In genomic region chr2:32608141-32608777, GRCm38 (mm10) we compare ENCODE assay signal across 8 mouse cellular contexts. TPM values are rescaled to one million over a fixed set of nuclear protein-coding genes. Genes with fewer than 3 reads are reported as not detected.
A peak's percentile ranks its signal among the peaks of the same experiment; 100 is the strongest.
DNase-seq lines count a peak whose midpoint lies in the region; ATAC-seq and TF ChIP-seq lines count a peak whose summit lies in the region.

No protein-coding gene starts in this region.

- H3K9me3 ChIP-seq in intestine, embryonic 16.5 days (ENCODE audit: control insufficient read depth, low read length): peaks cover 3% of the 10 kb centered on the region; the same call in 1 of the 2 replicates
- H3K9me3 ChIP-seq in lung, embryonic 14.5 days (ENCODE audit: low read depth, low read length): no peaks in the 10 kb centered on the region
- no peaks in the 10 kb centered on the region for H3K9me3 ChIP-seq in neural tube, embryonic 14.5 days (ENCODE audit: control insufficient read depth, low read length)

- H3K4me2 ChIP-seq in intestine, embryonic 16.5 days (ENCODE audit: low read depth, low read length): peak overlapping the region; percentile 82
- peak overlapping the region; percentile 89 for H3K4me2 ChIP-seq in lung, embryonic 14.5 days
- peak overlapping the region; percentile 85 for H3K4me2 ChIP-seq in neural tube, embryonic 14.5 days (ENCODE audit: low read depth, low read length)

- H3K27me3 ChIP-seq in intestine, embryonic 16.5 days (replicated peaks; ENCODE audit: control insufficient read depth, insufficient read depth, low read length): no peaks in the 10 kb centered on the region
- H3K27me3 ChIP-seq in lung, embryonic 14.5 days (ENCODE audit: insufficient read depth, low read length): no peaks in the 10 kb centered on the region
- H3K27me3 ChIP-seq in neural tube, embryonic 14.5 days (ENCODE audit: control insufficient read depth, insufficient read depth, low read length): no peaks in the 10 kb centered on the region

- 5% methylated on average over 25 of the region's 25 CpGs for WGBS in intestine, embryonic 16.5 days
- WGBS in lung, embryonic 14.5 days: 6% methylated on average over 25 of the region's 25 CpGs
- 7% methylated on average over 25 of the region's 25 CpGs for WGBS in neural tube, embryonic 14.5 days

- H3K36me3 ChIP-seq in intestine, embryonic 16.5 days (ENCODE audit: control insufficient read depth, insufficient read depth, low read length): no peaks in the 10 kb centered on the region
- H3K36me3 ChIP-seq in lung, embryonic 14.5 days (ENCODE audit: insufficient read depth): peaks cover 10% of the 10 kb centered on the region; the same call in 1 of the 2 replicates
- H3K36me3 ChIP-seq in neural tube, embryonic 14.5 days (ENCODE audit: control insufficient read depth, insufficient read depth, low read length): no peaks in the 10 kb centered on the region

- H3K4me3 ChIP-seq in intestine, embryonic 16.5 days (ENCODE audit: low read length): peak overlapping the region; percentile 80
- H3K4me3 ChIP-seq in lung, embryonic 14.5 days (ENCODE audit: low read depth, low read length): peak overlapping the region; percentile 78
- H3K4me3 ChIP-seq in neural tube, embryonic 14.5 days (ENCODE audit: low read depth, low read length): peak overlapping the region; percentile 14; the same call in 1 of the 2 replicates

- H3K27ac ChIP-seq in intestine, embryonic 16.5 days (ENCODE audit: low read length): peak overlapping the region; percentile 34
- peak overlapping the region; percentile 55 for H3K27ac ChIP-seq in lung, embryonic 14.5 days (ENCODE audit: low read depth)
- H3K27ac ChIP-seq in neural tube, embryonic 14.5 days (ENCODE audit: low read depth, low read length): no peak overlapping the region

- DNase-seq in B cell, adult 2 months: peak; percentile 66 to 72
- peak; percentile 89 for DNase-seq in Muller cell, postnatal 12 days (ENCODE audit: inconsistent ontology term)
- peak; percentile 85 for DNase-seq in embryo, embryonic 10 days (ENCODE audit: low spot score)
- peak; percentile 77 for DNase-seq in lung, embryonic 14.5 days

- peak; percentile 68 for ATAC-seq in granulocyte monocyte progenitor cell, adult 5-6 weeks (replicated peaks; ENCODE audit: poor library complexity, severe bottlenecking)
- ATAC-seq in intestine, embryonic 16.5 days: peak; percentile 43
- ATAC-seq in lung, embryonic 14.5 days (ENCODE audit: insufficient read depth): peak; percentile 65
- peak; percentile 32; the same call in 1 of the 2 replicates for ATAC-seq in neural tube, embryonic 14.5 days (ENCODE audit: low read depth)
- ATAC-seq in activated CD4-positive, CD25-positive, alpha-beta regulatory T cell, adult 4 months: no peak

- H3K4me1 ChIP-seq in intestine, embryonic 16.5 days (ENCODE audit: control insufficient read depth, insufficient read depth, low read length): peaks cover 32% of the 10 kb centered on the region
- H3K4me1 ChIP-seq in lung, embryonic 14.5 days (ENCODE audit: insufficient read depth): 0 out of 2 replicates have a peak, but pooled peaks cover 9% of the 10 kb centered on the region
- peaks cover 10% of the 10 kb centered on the region for H3K4me1 ChIP-seq in neural tube, embryonic 14.5 days (ENCODE audit: control insufficient read depth, insufficient read depth, low read length)

- H3K9ac ChIP-seq in intestine, embryonic 16.5 days (ENCODE audit: low read depth, low read length): peak overlapping the region; percentile 83
- peak overlapping the region; percentile 27; the same call in 1 of the 2 replicates for H3K9ac ChIP-seq in lung, embryonic 14.5 days
- H3K9ac ChIP-seq in neural tube, embryonic 14.5 days (replicated peaks; ENCODE audit: low read depth, low read length): 0 out of 2 replicates have a peak overlapping the region, but pooled peaks have one; percentile 8

- TF ChIP-seq CTCF in lung, embryonic 14.5 days (IDR thresholded peaks at IDR 0.05; ENCODE audit: low read depth): peak; percentile 35; the same call in 1 of the 2 replicates

RNA-seq across cellular contexts. Expression of gene St6galnac6, which starts 8.8 kb away (rescaled TPM):
- total RNA-seq in granulocyte monocyte progenitor cell, adult 5-6 weeks (2014; fragmentation: Nextera tagmentation): 16.2 and 19.0 TPM in 2 replicates
- total RNA-seq in granulocyte monocyte progenitor cell, adult 5-6 weeks (2017): 11.3 and 14.2 TPM in 2 replicates
- 12.3 and 15.2 TPM in 2 replicates for polyA plus RNA-seq in intestine, embryonic 16.5 days (2015; fragmentation: Nextera tagmentation; extraction: Ambion mirVana)
- polyA plus RNA-seq in lung, embryonic 14.5 days (2014; fragmentation: Nextera tagmentation; extraction: Ambion mirVana): 8.3 and 11.1 TPM in 2 replicates
- 5.2 and 5.4 TPM in 2 replicates for polyA plus RNA-seq in neural tube, embryonic 14.5 days (2014; fragmentation: Nextera tagmentation; extraction: Ambion mirVana)
- 1 to 10 TPM; 2.5 to 3.4 TPM for polyA plus RNA-seq in activated CD4-positive, CD25-positive, alpha-beta regulatory T cell, adult 4 months (2017; shearing (Covaris generic))

RNA-seq across cellular contexts. Expression of gene Ak1, which starts 13.3 kb away (rescaled TPM):
- total RNA-seq in granulocyte monocyte progenitor cell, adult 5-6 weeks (2014; fragmentation: Nextera tagmentation): 3.4 TPM in 1 of 2 replicates, not detected in the other
- total RNA-seq in granulocyte monocyte progenitor cell, adult 5-6 weeks (2017): 0.78 and 3.3 TPM in 2 replicates
- polyA plus RNA-seq in intestine, embryonic 16.5 days (2015; fragmentation: Nextera tagmentation; extraction: Ambion mirVana): 15.3 and 18.6 TPM in 2 replicates
- 34.3 and 35.8 TPM in 2 replicates for polyA plus RNA-seq in lung, embryonic 14.5 days (2014; fragmentation: Nextera tagmentation; extraction: Ambion mirVana)
- polyA plus RNA-seq in neural tube, embryonic 14.5 days (2014; fragmentation: Nextera tagmentation; extraction: Ambion mirVana): 78.6 and 85.0 TPM in 2 replicates
- under 1 TPM; 0.16 to 0.48 TPM for polyA plus RNA-seq in activated CD4-positive, CD25-positive, alpha-beta regulatory T cell, adult 4 months (2017; shearing (Covaris generic))

RNA-seq across cellular contexts. Expression of gene St6galnac4, which starts 21.4 kb away (rescaled TPM):
- 37.5 and 51.7 TPM in 2 replicates for total RNA-seq in granulocyte monocyte progenitor cell, adult 5-6 weeks (2014; fragmentation: Nextera tagmentation)
- total RNA-seq in granulocyte monocyte progenitor cell, adult 5-6 weeks (2017): 26.0 and 31.9 TPM in 2 replicates
- polyA plus RNA-seq in intestine, embryonic 16.5 days (2015; fragmentation: Nextera tagmentation; extraction: Ambion mirVana): 14.7 and 16.5 TPM in 2 replicates
- polyA plus RNA-seq in lung, embryonic 14.5 days (2014; fragmentation: Nextera tagmentation; extraction: Ambion mirVana): 22.0 and 23.8 TPM in 2 replicates
- 30.4 and 35.1 TPM in 2 replicates for polyA plus RNA-seq in neural tube, embryonic 14.5 days (2014; fragmentation: Nextera tagmentation; extraction: Ambion mirVana)
- 10 to 100 TPM; 30.7 to 39.8 TPM for polyA plus RNA-seq in activated CD4-positive, CD25-positive, alpha-beta regulatory T cell, adult 4 months (2017; shearing (Covaris generic))

RNA-seq across cellular contexts. Expression of gene 9430097D07Rik, which starts 32.8 kb away (rescaled TPM):
- not detected in 2 replicates for total RNA-seq in granulocyte monocyte progenitor cell, adult 5-6 weeks (2014; fragmentation: Nextera tagmentation)
- total RNA-seq in granulocyte monocyte progenitor cell, adult 5-6 weeks (2017): not detected in 2 replicates
- not detected in 2 replicates for polyA plus RNA-seq in intestine, embryonic 16.5 days (2015; fragmentation: Nextera tagmentation; extraction: Ambion mirVana)
- 0.20 TPM in 1 of 2 replicates, not detected in the other for polyA plus RNA-seq in lung, embryonic 14.5 days (2014; fragmentation: Nextera tagmentation; extraction: Ambion mirVana)
- 0.98 and 1.2 TPM in 2 replicates for polyA plus RNA-seq in neural tube, embryonic 14.5 days (2014; fragmentation: Nextera tagmentation; extraction: Ambion mirVana)
- not detected for polyA plus RNA-seq in activated CD4-positive, CD25-positive, alpha-beta regulatory T cell, adult 4 months (2017; shearing (Covaris generic))

RNA-seq across cellular contexts. Expression of gene Pip5kl1, which starts 33.7 kb away (rescaled TPM):
- 1.8 TPM in 1 of 2 replicates, not detected in the other for total RNA-seq in granulocyte monocyte progenitor cell, adult 5-6 weeks (2014; fragmentation: Nextera tagmentation)
- total RNA-seq in granulocyte monocyte progenitor cell, adult 5-6 weeks (2017): not detected in 2 replicates
- polyA plus RNA-seq in intestine, embryonic 16.5 days (2015; fragmentation: Nextera tagmentation; extraction: Ambion mirVana): 0.33 and 0.34 TPM in 2 replicates
- polyA plus RNA-seq in lung, embryonic 14.5 days (2014; fragmentation: Nextera tagmentation; extraction: Ambion mirVana): 0.50 and 0.70 TPM in 2 replicates
- 12.4 and 17.1 TPM in 2 replicates for polyA plus RNA-seq in neural tube, embryonic 14.5 days (2014; fragmentation: Nextera tagmentation; extraction: Ambion mirVana)
- polyA plus RNA-seq in activated CD4-positive, CD25-positive, alpha-beta regulatory T cell, adult 4 months (2017; shearing (Covaris generic)): not detected

Comparison
In these comparisons a context has a peak if more than half of its experiments do, and no peak if none do; other contexts are left out.
1. H3K4me3 ChIP-seq: peak in every context shown above with its lines; median percentile 80 in intestine, embryonic 16.5 days; 78 in lung, embryonic 14.5 days; 14 in neural tube, embryonic 14.5 days.
2. H3K9ac ChIP-seq: peak in every context shown above with its lines; median percentile 83 in intestine, embryonic 16.5 days; 27 in lung, embryonic 14.5 days; 8 in neural tube, embryonic 14.5 days.
3. RNA of gene Ak1, which starts 13.3 kb away (polyA plus RNA-seq): 78.6 to 85.0 TPM in neural tube, embryonic 14.5 days, 34.3 to 35.8 TPM in lung, embryonic 14.5 days and 15.3 to 18.6 TPM in intestine, embryonic 16.5 days; 0.16 to 0.48 TPM in activated CD4-positive, CD25-positive, alpha-beta regulatory T cell, adult 4 months; every median in the first group is over 10 times any median in the second.
4. Peak in every context shown above with its lines, with median percentiles within 50 percentile points of each other: DNase-seq and H3K4me2 ChIP-seq.